Mouse (Mus musculus) liver, adult 2 months (tissue): ENCODE results near the gene Ptprb.

Experiments used
- CTCF ChIP-seq: fragments of 200-500 bp; IDR thresholded peaks from 2 replicates; pipeline ENCODE4 v1.5.1; 2011; ENCODE audit warnings: low read depth, low read length, control low read depth
- POLR2A ChIP-seq: fragments of 200-500 bp; IDR thresholded peaks from 2 replicates; pipeline ENCODE4 v1.6.1; 2011; ENCODE audit warnings: low read length, control low read depth; ENCODE audit not compliant: insufficient read depth; ENCODE audit errors: extremely low read depth

DNA sequence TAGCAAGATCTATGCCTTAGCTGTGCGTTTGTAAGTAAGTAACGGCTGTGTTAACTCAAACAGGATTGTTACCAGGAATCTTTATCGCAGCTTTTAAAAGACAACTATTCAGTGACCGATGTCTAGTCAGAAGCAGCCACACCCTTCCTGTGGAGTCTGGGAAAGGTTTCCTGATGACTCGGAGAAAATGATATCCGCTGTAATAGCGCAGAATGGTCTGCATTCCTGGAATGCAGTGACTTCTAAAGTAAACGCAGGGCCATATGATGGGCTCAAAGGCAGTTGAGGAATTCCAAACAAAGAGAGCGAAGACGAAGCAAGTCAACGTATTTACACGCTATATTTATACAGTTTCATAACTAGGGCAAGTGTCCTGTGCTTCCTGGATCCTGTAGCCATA, 22.5 kb downstream of the Ptprb start:
- TF ChIP-seq CTCF (no peak), POLR2A (no peak)
